Mouse (Mus musculus) myocyte (in vitro differentiated cells): ENCODE data around the gene Gm45785.

Experiments
- CEBPB ChIP-seq: IDR thresholded peaks from 2 replicates; pipeline ENCODE4 v1.6.1; 2011; ENCODE audit warnings: mild to moderate bottlenecking, moderate library complexity; ENCODE audit not compliant: poor library complexity, insufficient read depth, severe bottlenecking
- E2F4 ChIP-seq: IDR thresholded peaks from one replicate; pipeline ENCODE4 v1.6.1; 2011; ENCODE audit warnings: mild to moderate bottlenecking, control low read depth, moderate library complexity; ENCODE audit not compliant: insufficient read depth
- MAX ChIP-seq: IDR thresholded peaks from one replicate; pipeline ENCODE4 v1.6.1; 2011; ENCODE audit warnings: low read depth, mild to moderate bottlenecking, control low read depth
- MYOD1 ChIP-seq, 3 experiments: IDR thresholded peaks; one replicate each; pipeline ENCODE4 v1.6.1; 2011; ENCODE audit warnings: control low read depth in 2 of 3, low read depth in 2 of 3, mild to moderate bottlenecking in 2 of 3, moderate library complexity in 1 of 3; ENCODE audit not compliant: insufficient read length in 2 of 3, control insufficient read depth in 1 of 3
- POLR2A ChIP-seq: IDR thresholded peaks from one replicate; pipeline ENCODE4 v1.6.1; 2011; ENCODE audit warnings: low read depth, mild to moderate bottlenecking, control low read depth, moderate library complexity; ENCODE audit not compliant: insufficient read length
- POLR2AphosphoS2 ChIP-seq: IDR thresholded peaks from one replicate; pipeline ENCODE4 v1.6.1; 2011; ENCODE audit warnings: low read depth, control low read depth; ENCODE audit not compliant: insufficient read length
- REST ChIP-seq: IDR thresholded peaks from one replicate; pipeline ENCODE4 v1.6.1; 2011; ENCODE audit warnings: mild to moderate bottlenecking, control low read depth, moderate library complexity; ENCODE audit not compliant: insufficient read depth, insufficient read length
- TCF12 ChIP-seq: IDR thresholded peaks from one replicate; pipeline ENCODE4 v1.6.1; 2011; ENCODE audit warnings: mild to moderate bottlenecking, control low read depth; ENCODE audit not compliant: poor library complexity, insufficient read depth, severe bottlenecking
- USF1 ChIP-seq: IDR thresholded peaks from one replicate; pipeline ENCODE4 v1.6.1; 2011; ENCODE audit warnings: low read depth, mild to moderate bottlenecking, control low read depth, moderate library complexity

DNA sequence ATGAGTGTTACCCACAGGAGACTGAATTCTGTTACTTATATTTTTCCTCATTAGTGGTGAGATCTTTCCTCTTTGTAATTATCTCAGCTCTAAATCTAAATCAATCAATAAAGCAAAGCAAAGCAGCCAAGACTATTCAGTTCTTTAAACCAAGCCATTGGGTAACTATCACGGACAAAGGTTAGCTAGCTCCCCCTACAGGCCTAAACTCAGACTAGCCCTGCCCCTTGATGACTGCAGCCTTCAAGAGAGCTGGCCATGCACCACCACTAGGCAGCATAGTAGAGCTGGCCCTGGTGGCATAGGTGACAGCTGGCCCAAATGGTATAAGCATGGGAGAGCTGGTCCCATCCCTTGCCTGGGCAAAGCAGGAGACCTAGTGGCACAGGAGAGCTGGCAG, 50.4 kb downstream of the Gm45785 start:
- TF ChIP-seq CEBPB (no peak), REST (no peak), POLR2A (no peak), E2F4 (no peak), USF1 (no peak), MAX (no peak), TCF12 (no peak), POLR2AphosphoS2 (no peak), MYOD1 (IDR thresholded peaks at IDR 0.05; ENCODE audit: control insufficient read depth in 1 of 3, insufficient read length in 2 of 3, low read depth in 2 of 3) (no peak)
